Mouse (Mus musculus) regulatory T cell (primary cell): ENCODE results near the gene Cdk17.

Source experiments
- in situ Hi-C: fragments of 300-600 bp; cut with MboI, MseI; formaldehyde crosslinking; loops from one replicate; pipeline ENCODE4 v1.15.1; 2025; ENCODE audit warnings: high pct_unique_total_duplicates

The Cdk17 gene

GRCm38 (mm10) chr10:93280586-93280985, 119.9 kb downstream of the Cdk17 start:
- in situ Hi-C loops, result no loop called here

DNA sequence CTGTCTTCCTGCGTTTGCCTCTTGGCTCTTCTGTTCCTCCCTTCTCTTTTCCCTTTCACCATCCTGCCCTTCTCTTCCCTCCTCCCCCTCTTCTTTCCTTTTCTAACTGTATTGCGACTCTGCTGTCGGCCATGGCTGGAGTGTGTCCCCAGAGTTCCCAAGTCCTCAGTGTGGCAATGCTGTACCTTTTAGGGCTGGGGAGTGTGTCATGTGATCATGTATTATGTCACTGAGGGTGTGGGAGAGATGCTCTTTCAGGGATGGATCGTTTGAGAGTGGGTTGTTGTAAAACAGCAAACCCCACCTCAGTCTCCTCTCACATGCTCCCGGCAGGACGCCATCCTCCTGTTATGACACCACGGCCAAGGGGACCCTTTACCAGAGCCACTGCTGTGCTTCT, 120.4 kb downstream of the Cdk17 start:
- in situ Hi-C loops, result no loop called here

- in situ Hi-C loops, result no loop called here
Measured at GRCm38 (mm10) chr10:93282526-93282964, 121.9 kb downstream of the Cdk17 start.

DNA sequence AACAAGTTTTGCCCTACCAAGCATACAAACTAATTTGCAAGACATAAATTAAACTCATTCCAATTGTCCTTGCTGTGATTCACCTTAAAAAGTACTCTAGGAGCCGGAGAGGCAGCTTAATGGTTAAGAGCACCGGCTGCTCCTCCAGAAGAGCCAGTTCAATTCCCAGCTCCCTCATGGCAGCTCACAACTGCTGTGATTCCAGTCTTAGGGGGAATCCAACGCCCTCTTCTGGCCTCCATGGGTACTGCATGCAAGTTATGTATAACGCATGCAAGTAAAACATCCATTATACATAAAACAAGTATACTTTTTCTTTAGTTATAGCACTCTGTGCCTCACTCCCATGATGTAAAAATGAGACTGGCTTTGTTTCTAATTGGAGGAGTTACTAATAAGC, 122.6 kb downstream of the Cdk17 start:
- in situ Hi-C loops, result no loop called here

DNA sequence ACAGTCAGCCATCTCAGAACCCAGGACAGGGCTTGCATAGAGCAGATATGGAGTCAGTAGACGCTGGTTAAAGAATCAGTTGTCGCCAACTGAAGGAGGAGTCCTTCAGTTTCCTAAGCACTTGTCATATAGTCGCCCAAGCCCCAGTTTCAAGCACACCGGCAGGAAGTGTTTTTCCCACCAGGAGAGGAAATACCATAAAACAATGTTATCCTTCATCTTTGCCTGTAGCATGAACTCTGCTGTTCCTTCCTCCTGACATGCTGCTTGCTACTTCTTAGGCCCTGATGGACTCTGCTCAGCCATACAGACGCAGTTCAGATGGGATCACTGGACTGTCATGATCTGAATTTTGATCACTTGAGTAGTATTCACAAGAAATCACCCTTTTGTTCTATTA, 124.8 kb downstream of the Cdk17 start:
- in situ Hi-C loops, result loop anchor here (5.0 kb wide), 1 partner anchor 182 kb away; no protein-coding TSS in a partner anchor

DNA sequence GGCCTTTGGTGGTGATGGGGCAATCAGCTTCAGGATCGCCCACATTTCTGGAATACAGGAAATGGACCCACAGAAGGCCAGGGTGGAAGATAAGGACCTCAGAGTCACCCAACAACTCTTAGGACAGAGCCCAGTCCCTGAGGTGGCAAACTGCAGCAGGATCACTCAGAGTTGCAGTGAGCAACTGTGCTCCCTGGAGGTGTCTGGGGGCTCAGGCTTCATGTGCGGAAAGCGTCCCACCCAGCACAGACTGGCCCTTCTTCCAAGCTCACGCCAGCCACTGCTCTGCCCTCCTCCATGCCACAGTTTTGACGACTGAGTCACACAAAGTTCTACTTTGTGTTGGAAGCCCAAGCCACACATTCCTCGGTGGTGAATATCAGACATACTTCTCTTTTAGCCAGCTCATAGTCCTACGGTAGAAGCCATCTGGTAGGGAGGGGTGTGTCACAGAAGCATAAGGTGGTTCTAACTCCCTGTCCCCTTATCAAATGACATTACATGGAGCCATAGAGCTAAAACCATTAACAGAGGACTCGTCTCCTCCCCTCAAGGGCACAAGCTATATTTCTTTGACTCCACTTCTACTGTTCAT, 127.0 kb downstream of the Cdk17 start:
- in situ Hi-C loops, result loop anchor here (5.0 kb wide), 1 partner anchor 180 kb away; no protein-coding TSS in a partner anchor

- in situ Hi-C loops, result loop anchor here (5.0 kb wide), 1 partner anchor 179 kb away; no protein-coding TSS in a partner anchor
Measured at GRCm38 (mm10) chr10:93288336-93288735, 127.7 kb downstream of the Cdk17 start.

DNA sequence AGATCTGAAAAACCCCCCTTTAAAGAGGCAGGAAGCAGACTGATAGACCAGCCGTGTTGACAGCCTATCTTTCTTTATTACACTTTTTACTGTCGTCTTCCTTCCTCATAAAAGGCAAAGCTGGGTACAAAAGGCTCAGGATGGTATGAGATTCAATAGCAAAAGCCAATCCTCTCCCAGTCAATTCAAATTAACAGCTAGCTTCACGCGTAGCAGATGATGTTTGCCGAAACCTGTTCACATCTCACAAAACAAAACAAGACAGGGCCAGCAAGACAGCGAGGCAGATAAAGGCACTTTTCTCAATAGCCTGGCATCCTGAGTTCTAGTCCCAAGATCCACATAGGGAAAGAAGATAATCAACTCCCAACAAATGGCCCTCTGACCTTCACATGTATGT, 128.7 kb downstream of the Cdk17 start:
- in situ Hi-C loops, result loop anchor here (5.0 kb wide), 1 partner anchor 178 kb away; no protein-coding TSS in a partner anchor

DNA sequence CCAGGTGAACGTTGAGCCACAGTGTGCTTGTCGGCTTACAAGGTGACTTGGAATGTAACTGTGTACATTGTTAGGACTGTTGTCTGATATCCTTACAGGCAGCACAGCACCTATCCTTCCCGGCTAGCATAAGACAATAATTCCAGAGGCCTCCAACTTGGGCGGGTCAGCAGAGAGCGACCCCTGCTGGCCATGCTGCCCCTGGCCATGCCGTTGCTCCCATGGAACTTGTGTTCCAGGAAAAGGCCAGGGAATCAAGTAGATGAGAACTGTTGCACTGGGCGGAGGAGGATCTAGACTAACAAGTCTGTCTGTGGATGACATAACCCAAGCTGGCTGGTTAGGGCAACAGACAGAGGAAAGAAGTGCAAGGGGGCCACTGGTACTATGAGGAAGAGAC, 130.7 kb downstream of the Cdk17 start:
- in situ Hi-C loops, result no loop called here

GRCm38 (mm10) chr10:93291843-93292242, 131.2 kb downstream of the Cdk17 start:
- in situ Hi-C loops, result no loop called here

DNA sequence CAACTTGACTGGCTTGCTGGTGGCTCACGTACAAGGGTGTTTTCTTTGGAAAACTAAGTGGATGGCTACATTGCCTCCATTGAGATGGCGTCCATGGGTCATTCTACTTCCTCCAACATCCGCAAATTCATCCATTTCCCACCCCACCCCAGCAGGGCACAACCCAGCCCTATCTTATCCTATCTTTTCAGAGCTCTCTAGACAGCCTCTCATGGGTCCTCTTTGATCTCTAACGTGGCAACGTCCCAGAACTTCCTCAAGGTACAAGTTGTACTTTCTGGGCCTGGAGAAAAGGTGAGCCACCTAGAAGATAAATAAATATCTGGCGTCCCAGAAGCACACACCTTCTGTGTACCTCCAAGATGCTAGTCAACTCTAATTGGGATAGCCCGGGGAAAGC, 132.9 kb downstream of the Cdk17 start:
- in situ Hi-C loops, result no loop called here

DNA sequence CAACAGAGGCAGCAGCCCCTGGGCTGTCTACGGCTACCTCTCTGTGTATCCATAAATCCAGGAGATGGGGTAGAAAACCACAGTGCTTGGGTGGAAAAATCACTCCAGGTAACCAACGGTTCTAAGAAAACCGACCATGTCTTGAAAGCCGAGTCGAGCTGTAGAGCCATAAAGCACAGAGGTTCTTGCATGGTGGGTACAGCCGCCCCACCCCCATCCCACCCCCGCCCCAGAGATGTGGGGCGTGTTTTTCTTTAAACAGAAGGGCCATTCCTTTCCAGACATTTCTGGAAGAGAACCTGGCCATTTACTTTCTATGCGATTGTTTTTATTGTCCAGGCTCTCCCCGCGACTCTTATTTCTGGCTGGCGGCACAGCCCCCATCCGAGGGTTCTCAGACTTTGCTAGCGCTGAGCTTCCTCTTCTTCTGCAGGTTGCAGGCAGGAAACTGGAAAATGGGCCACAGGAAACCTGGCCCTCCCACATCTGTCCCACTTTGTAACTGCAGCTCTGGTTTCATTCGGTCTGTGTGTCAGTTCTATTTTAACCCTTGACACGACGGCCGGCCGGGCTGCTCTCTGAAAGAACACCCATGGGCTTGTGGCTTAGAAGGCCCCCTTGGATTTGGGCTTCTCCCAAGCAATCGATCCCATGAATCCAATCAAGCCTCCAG, 134.0 kb downstream of the Cdk17 start:
- in situ Hi-C loops, result no loop called here

GRCm38 (mm10) chr10:93297774-93298173, 137.1 kb downstream of the Cdk17 start:
- in situ Hi-C loops, result no loop called here

DNA sequence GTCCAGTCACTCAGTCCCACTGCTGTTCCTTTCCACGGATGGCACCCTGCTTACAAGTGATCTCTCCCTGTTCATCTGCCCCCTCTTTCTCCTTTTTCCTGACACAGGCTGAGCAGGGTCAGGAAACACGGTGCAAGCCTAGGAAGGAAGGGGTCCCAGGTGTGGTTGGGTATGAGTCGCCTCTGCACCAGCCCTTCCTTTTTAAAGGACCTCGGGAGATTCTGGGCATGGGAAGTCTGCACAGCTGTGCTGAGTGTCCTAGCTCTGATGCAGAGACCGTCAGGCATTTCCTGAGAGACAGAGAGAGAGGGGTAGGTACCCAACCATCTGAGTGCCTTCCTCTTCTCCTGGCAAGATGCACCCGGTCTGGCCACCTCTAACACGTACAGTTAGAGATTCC, 137.5 kb downstream of the Cdk17 start:
- in situ Hi-C loops, result no loop called here

DNA sequence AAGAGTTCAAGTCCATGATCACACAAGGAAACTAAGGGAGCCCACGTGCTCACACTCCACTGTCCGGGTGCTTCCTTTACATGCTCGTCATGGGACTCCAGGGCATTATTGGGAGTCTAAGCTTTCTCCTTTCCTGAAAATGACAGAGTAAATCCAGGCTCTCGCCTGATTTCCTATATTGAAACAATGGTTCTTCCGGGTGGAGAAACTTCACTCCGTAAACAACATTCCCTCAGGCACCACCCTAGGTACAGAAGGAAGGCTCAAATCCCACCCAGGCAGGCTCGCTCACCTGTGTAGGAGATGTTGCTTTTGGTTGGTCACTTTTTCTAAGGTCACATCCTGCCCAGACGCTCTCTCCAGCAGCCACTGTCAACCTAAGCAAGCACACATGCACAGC, 141.2 kb downstream of the Cdk17 start:
- in situ Hi-C loops, result loop anchor here (5.0 kb wide), 2 partner anchors 55 to 135 kb away; no protein-coding TSS in a partner anchor

GRCm38 (mm10) chr10:93303231-93303630, 142.6 kb downstream of the Cdk17 start:
- in situ Hi-C loops, result loop anchor here (5.0 kb wide), 2 partner anchors 54 to 134 kb away; no protein-coding TSS in a partner anchor

- in situ Hi-C loops, result no loop called here
Measured at GRCm38 (mm10) chr10:93305946-93306345, 145.3 kb downstream of the Cdk17 start.

DNA sequence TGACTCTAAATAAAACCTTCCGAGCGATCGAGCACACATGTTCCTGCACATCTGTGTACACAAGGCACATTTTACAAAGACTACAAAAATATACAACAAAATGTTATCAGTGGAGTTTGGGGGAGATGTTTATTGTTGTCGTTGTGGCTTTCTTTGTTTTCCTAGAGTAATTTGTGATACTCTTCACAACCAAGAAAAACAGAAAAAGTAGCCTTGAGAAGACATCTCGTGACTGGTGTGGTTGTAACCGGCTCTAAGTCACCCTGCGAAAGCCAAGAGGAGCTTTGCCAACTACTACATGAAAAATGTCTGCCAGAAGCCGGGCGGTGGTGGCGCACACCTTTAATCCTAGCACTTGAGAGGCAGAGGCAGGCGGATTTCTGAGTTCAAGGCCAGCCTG, 145.7 kb downstream of the Cdk17 start:
- in situ Hi-C loops, result no loop called here

GRCm38 (mm10) chr10:93309131-93309933, 148.7 kb downstream of the Cdk17 start:
- in situ Hi-C loops, result no loop called here

DNA sequence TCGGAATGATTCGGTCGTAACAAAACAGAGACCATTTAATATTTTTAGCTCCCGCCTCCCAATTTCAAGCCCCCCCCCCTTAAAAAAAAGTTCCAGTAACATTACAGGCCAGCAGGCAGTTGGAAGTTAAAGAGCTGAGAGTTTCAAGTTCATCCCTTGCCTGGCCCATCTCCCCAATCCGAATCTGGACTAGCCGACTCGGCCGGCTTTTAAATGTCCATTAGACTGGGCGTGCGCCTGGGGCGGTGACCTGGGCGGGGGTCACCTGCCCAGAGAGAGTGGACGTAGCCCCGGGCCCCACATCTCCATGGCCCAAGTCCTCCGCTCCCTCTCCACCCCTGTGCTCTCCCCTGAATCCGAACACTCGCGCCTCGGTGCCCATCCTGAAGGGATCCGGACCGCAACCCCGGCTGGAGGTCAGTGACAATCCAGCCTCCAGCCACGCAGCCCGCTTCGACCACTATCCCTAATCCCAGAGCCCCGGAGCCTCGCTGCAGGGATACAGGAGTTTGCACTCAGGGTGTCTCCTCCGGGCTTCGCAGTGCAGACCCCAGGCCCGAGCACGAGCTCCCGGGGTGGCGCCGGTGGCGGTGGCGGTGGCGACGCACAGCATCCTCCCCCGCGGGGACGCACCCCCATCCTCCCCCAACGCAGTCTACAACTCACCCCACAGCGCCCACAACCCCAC, 149.4 kb downstream of the Cdk17 start:
- in situ Hi-C loops, result no loop called here

GRCm38 (mm10) chr10:93310721-93311411, 150.2 kb downstream of the Cdk17 start, which contains the start of gene Elk3:
Elk3 (minus strand) TSS chr10:93311135.
- in situ Hi-C loops, result no loop called here
